Mouse (Mus musculus) hindbrain, postnatal 0 days (tissue): ENCODE results near the gene Cep85l. TPM values are rescaled to one million over a fixed set of nuclear protein-coding genes. Genes with fewer than 3 reads are reported as not detected.
A peak's percentile ranks its signal among the peaks of the same experiment; 100 is the strongest.

Source experiments
- ATAC-seq: fragments of 200-750 bp; cut with Nextera tagmentation; 2 replicates; pipeline ENCODE4 v1.8.0; 2017; ENCODE audit warnings: mild to moderate bottlenecking, moderate TSS enrichment, moderate library complexity
- DNase-seq: peaks from one replicate; pipeline ENCODE4 v3.0.0-alpha.2; 2015; ENCODE audit warnings: low spot score
- H3K27ac ChIP-seq: fragments of 300-500 bp; sonication (generic); 2 replicates; pipeline ENCODE4 v1.5.1; 2014; ENCODE audit warnings: mild to moderate bottlenecking
- H3K27me3 ChIP-seq: fragments of 300-500 bp; sonication (generic); 2 replicates; pipeline ENCODE4 v1.6.1; 2014; ENCODE audit warnings: low read length, mixed read lengths; ENCODE audit not compliant: insufficient read depth
- H3K36me3 ChIP-seq: fragments of 300-500 bp; sonication (generic); 2 replicates; pipeline ENCODE4 v1.6.1; 2014; ENCODE audit warnings: low read length, mixed read lengths; ENCODE audit not compliant: insufficient read depth
- H3K4me1 ChIP-seq: fragments of 300-500 bp; sonication (generic); 2 replicates; pipeline ENCODE4 v1.6.1; 2014; ENCODE audit warnings: antibody characterized with exemption, low read length, mixed read lengths; ENCODE audit not compliant: insufficient read depth
- H3K4me2 ChIP-seq: fragments of 300-500 bp; sonication (generic); 2 replicates; pipeline ENCODE4 v1.6.1; 2014; ENCODE audit warnings: low read depth, mild to moderate bottlenecking, low read length, moderate library complexity, mixed read lengths
- H3K4me3 ChIP-seq: fragments of 300-500 bp; sonication (generic); 2 replicates; pipeline ENCODE4 v1.5.1; 2014; ENCODE audit warnings: low read length
- H3K9ac ChIP-seq: fragments of 300-500 bp; sonication (generic); replicated peaks from 2 replicates; pipeline ENCODE4 v1.6.1; 2014; ENCODE audit warnings: mild to moderate bottlenecking, low read length, moderate library complexity, mixed read lengths
- H3K9me3 ChIP-seq: fragments of 300-500 bp; sonication (generic); 2 replicates; pipeline ENCODE4 v1.6.1; 2016; ENCODE audit warnings: low read length, mixed read lengths
- CTCF ChIP-seq: IDR thresholded peaks from 2 replicates; pipeline ENCODE4 v1.5.1; 2016; ENCODE audit warnings: antibody characterized with exemption, control low read depth, low read depth
- WGBS: fragments of 180-500 bp; shearing (Covaris S2); extraction: QIAGEN DNeasy Blood & Tissue Kit; methylation state at CpG from one replicate; pipeline ENCODE4 v1.1.7; 2014; 5-methylcytosine and 5-hydroxymethylcytosine counted together
- polyA plus RNA-seq: library from polyadenylated mRNA; unstranded; fragments of >200 nt; fragmentation: Nextera tagmentation; extraction: Ambion mirVana; gene quantifications from 2 replicates; pipeline ENCODE4 v1.2.1, GENCODE M21; 2015
- total RNA-seq: library from RNA; depleted of rRNA; stranded (reverse); fragments of >200 nt; gene quantifications from 2 replicates; pipeline ENCODE4 v1.2.3, GENCODE M21; 2014

The Cep85l gene
- total and polyA plus RNA-seq, 2 experiments from 2014 or later = 8.2 to 15.4 TPM

DNA sequence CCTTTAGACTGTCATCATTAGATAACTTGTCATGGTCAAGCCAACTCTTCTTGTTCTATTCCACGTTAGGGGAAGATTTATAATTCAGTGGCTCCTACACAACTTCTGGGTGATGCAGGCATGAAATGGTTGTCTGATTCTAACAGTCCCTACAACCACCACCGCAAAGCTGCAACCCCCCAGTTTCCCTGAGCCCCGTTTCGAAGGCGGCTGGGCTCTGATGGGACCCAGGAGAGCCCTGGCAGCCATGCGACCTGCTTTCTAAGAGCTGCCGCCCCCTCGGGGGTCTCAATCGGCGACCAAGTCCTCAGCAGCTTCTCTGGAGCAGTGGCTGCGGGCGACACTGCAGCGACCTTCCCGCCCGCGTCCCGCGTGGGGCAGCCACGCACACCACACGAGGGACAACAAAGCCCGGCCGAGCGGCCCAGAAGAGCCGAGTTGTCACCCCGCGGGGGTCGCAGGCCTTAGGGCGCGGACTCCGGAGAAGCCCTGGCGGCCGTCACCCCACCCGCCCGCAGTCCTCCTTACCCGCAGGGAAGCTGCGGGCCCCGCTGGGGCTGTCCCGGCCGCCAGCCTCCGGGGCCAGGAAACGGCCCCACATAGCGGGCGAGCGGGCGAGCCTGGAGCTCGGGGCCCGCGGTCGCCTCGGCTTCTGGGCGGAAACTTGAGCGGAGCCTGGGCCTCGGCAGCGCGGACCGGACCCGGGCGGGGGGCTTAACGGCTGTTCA is 602 bp downstream of the Cep85l start:
- ATAC-seq (peak; percentile 66), DNase-seq (peak; percentile 75)
- Histone ChIP-seq H3K9ac (peak overlapping the region; percentile 100), H3K4me3 (peak overlapping the region; percentile 98), H3K36me3 (no peaks in the 10 kb centered on the region), H3K27me3 (no peaks in the 10 kb centered on the region), H3K9me3 (no peaks in the 10 kb centered on the region), H3K4me2 (peak overlapping the region; percentile 63), H3K4me1 (peaks cover 15% of the 10 kb centered on the region; the same call in 1 of the 2 replicates), H3K27ac (peak overlapping the region; percentile 98)
- TF ChIP-seq CTCF = no peak
- WGBS = 1% methylated on average over 57 of the region's 59 CpGs

DNA sequence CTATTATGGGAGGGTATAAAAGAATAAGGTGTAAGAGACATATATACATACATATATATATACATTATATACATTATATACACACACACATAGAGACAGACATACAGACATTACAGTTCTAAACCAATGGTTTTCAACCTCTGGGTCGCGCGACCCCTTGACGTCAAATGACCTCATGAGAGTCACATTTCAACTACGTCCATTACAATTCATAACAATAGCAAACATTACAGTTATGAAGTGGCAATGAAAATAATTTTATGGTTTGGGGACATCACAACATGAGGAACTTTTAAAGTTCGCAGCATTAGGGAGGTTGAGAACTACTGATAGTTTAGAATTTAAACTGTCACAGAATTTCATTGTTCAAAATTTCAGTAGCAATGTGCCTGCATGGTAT is 1.5 kb downstream of the Cep85l start:
- 75% methylated on average over 6 of the region's 6 CpGs for WGBS
- H3K4me3 ChIP-seq = peak overlapping the region; percentile 98
- no peaks in the 10 kb centered on the region for H3K36me3 ChIP-seq
- H3K27me3 ChIP-seq = no peaks in the 10 kb centered on the region
- peak overlapping the region; percentile 63 for H3K4me2 ChIP-seq
- no peak for TF ChIP-seq CTCF
- H3K4me1 ChIP-seq = peaks cover 15% of the 10 kb centered on the region; the same call in 1 of the 2 replicates
- H3K27ac ChIP-seq = no peak overlapping the region
- no peak for DNase-seq
- peak overlapping the region; percentile 100 for H3K9ac ChIP-seq
- no peaks in the 10 kb centered on the region for H3K9me3 ChIP-seq
- no peak for ATAC-seq

GRCm38 (mm10) chr10:53377096-53377495 is 2.7 kb downstream of the Cep85l start:
- Histone ChIP-seq H3K9me3 (no peaks in the 10 kb centered on the region), H3K9ac (peak overlapping the region; percentile 13; the same call in 1 of the 2 replicates), H3K4me2 (peak overlapping the region; percentile 63), H3K4me3 (peak overlapping the region; percentile 12; the same call in 1 of the 2 replicates), H3K27me3 (no peaks in the 10 kb centered on the region), H3K27ac (no peak overlapping the region), H3K36me3 (no peaks in the 10 kb centered on the region), H3K4me1 (peaks cover 15% of the 10 kb centered on the region; the same call in 1 of the 2 replicates)
- DNase-seq (peak; percentile 53), ATAC-seq (no peak)
- no peak for TF ChIP-seq CTCF

DNA sequence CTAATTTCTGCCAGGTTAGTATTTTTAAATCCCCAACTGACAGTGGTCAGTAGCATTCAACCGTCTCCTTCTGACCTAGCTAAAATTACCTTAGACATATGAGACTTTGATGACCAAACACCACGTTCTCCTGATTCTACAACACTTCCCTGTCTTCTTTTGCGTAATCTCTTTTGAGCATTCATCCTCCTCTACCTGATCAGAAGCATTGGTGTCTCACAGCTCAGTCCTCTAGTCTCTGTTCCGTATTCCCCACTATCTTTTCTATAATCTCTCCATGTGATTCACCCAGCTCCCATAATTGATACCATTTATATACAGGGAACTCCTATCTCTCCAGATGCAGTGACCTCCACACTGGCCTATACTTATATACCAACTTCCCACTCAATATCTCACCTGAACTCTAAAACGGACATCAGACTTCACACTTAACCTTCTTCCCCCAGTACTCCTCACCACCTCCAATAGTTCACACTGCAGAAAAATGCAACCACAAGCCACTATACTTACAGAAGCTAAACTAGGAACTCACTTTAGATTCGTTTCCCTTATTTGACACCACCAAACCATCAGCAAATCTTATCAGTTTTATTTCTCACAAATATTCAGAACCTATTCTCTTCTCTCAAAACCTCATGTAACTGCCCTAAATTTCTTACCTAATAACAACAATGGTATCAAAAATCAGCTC is 5.7 kb downstream of the Cep85l start:
- H3K9ac ChIP-seq = no peak overlapping the region
- ATAC-seq (no peak), DNase-seq (no peak)
- H3K36me3 ChIP-seq = no peaks in the 10 kb centered on the region
- H3K27ac ChIP-seq = no peak overlapping the region
- H3K4me3 ChIP-seq = no peak overlapping the region
- no peaks in the 10 kb centered on the region for H3K27me3 ChIP-seq
- H3K4me1 ChIP-seq = peaks cover 15% of the 10 kb centered on the region; the same call in 1 of the 2 replicates
- H3K4me2 ChIP-seq = no peak overlapping the region
- 92% methylated on average over 6 of the region's 6 CpGs for WGBS
- 0 out of 2 replicates have a peak, but pooled peaks cover 3% of the 10 kb centered on the region for H3K9me3 ChIP-seq
- no peak for TF ChIP-seq CTCF

- ATAC-seq = no peak
- no peak for DNase-seq
- TF ChIP-seq CTCF = no peak
- 95% methylated on average over 2 of the region's 2 CpGs for WGBS
- no peaks in the 10 kb centered on the region for H3K27me3 ChIP-seq
- H3K9me3 ChIP-seq = 0 out of 2 replicates have a peak, but pooled peaks cover 3% of the 10 kb centered on the region
- H3K4me1 ChIP-seq = no peaks in the 10 kb centered on the region
- H3K27ac ChIP-seq = no peak overlapping the region
- H3K4me3 ChIP-seq = no peak overlapping the region
- no peak overlapping the region for H3K4me2 ChIP-seq
- H3K9ac ChIP-seq = no peak overlapping the region
- H3K36me3 ChIP-seq = no peaks in the 10 kb centered on the region
Observed at GRCm38 (mm10) chr10:53367265-53367664, 12.5 kb downstream of the Cep85l start.

- H3K27me3 ChIP-seq = no peaks in the 10 kb centered on the region
- no peak overlapping the region for H3K27ac ChIP-seq
- ATAC-seq (no peak), DNase-seq (no peak)
- H3K4me2 ChIP-seq = no peak overlapping the region
- no peaks in the 10 kb centered on the region for H3K4me1 ChIP-seq
- no peaks in the 10 kb centered on the region for H3K36me3 ChIP-seq
- H3K9me3 ChIP-seq = no peaks in the 10 kb centered on the region
- TF ChIP-seq CTCF = no peak
- H3K9ac ChIP-seq = no peak overlapping the region
- no peak overlapping the region for H3K4me3 ChIP-seq
Observed at GRCm38 (mm10) chr10:53364311-53364710, 15.4 kb downstream of the Cep85l start.
